26 mouse cellular contexts compared by ENCODE assay signal in the genomic region with DNA sequence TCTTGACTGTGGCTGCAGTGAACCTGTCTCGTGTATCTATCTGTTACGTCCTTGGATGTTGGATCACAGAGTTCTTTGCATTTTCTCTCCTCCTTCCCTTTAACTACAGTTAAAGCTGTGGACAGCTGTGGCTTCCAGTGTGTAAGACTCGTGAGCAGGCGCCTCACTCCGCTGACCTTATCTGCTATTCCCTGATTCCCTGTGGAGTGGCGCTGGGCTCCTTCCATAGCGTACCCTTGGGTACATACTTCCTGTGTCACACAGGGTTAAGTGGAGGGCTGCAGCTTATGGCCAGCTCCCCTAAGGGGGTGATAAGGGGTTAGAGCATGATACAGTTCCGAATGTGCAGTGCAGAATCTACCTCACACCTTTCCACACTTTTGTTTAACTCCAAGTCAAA.
DNase-seq lines count a peak whose midpoint lies in the region; ATAC-seq lines count a peak whose summit lies in the region.
"Had no signal": no experiment of that assay in that cellular context is flagged by ENCODE, and none has a peak within 500 bp of the region (broad histone marks: within the 10 kb centered on the region; RNA-seq: fewer than 3 reads in every experiment).

No protein-coding gene starts in this region.

- no peak overlapping the region for H3K27ac ChIP-seq in midbrain, embryonic 11.5 days (ENCODE audit: low read depth, low read length)
- H3K27ac ChIP-seq in midbrain, embryonic 14.5 days (replicated peaks; ENCODE audit: low read depth, low read length): no peak overlapping the region
- H3K27ac ChIP-seq in limb, embryonic 10.5 days: peak overlapping the region; percentile 54
- H3K27ac ChIP-seq: forebrain, embryonic 12.5 days; hindbrain, embryonic 10.5 days; hindbrain, embryonic 15.5 days; liver, embryonic 12.5 days; macrophage had no signal

- H3K9ac ChIP-seq in midbrain, embryonic 11.5 days (ENCODE audit: low read length): no peak overlapping the region
- no peak overlapping the region for H3K9ac ChIP-seq in midbrain, embryonic 14.5 days (replicated peaks; ENCODE audit: low read length)
- H3K9ac ChIP-seq: forebrain, embryonic 12.5 days; hindbrain, embryonic 15.5 days; liver, embryonic 12.5 days; liver, postnatal 0 days had no signal

- no peak overlapping the region for H3K4me3 ChIP-seq in midbrain, embryonic 11.5 days (ENCODE audit: low read depth, low read length)
- H3K4me3 ChIP-seq in midbrain, embryonic 14.5 days (replicated peaks; ENCODE audit: low read depth, low read length): no peak overlapping the region
- no peak overlapping the region for H3K4me3 ChIP-seq in limb, embryonic 10.5 days
- H3K4me3 ChIP-seq: erythroblast, embryonic 14.5 days; forebrain, embryonic 12.5 days; hindbrain, embryonic 10.5 days; hindbrain, embryonic 15.5 days; liver, embryonic 12.5 days had no signal

- 82% methylated on average over 8 of the region's 8 CpGs for WGBS in midbrain, embryonic 11.5 days
- WGBS in midbrain, embryonic 14.5 days: 85% methylated on average over 8 of the region's 8 CpGs
- 88% methylated on average over 8 of the region's 8 CpGs for WGBS in limb, embryonic 10.5 days

- no peak overlapping the region for H3K4me2 ChIP-seq in midbrain, embryonic 11.5 days
- H3K4me2 ChIP-seq in midbrain, embryonic 14.5 days (ENCODE audit: low read length): no peak overlapping the region
- H3K4me2 ChIP-seq: forebrain, embryonic 12.5 days; hindbrain, embryonic 15.5 days; liver, embryonic 12.5 days had no signal

- H3K4me1 ChIP-seq in midbrain, embryonic 11.5 days (ENCODE audit: control insufficient read depth, insufficient read depth, low read length): no peaks in the 10 kb centered on the region
- no peaks in the 10 kb centered on the region for H3K4me1 ChIP-seq in midbrain, embryonic 14.5 days (ENCODE audit: control insufficient read depth, insufficient read depth, low read length)
- H3K4me1 ChIP-seq in limb, embryonic 10.5 days: peaks cover 29% of the 10 kb centered on the region
- H3K4me1 ChIP-seq: forebrain, embryonic 12.5 days; hindbrain, embryonic 10.5 days; hindbrain, embryonic 15.5 days; liver, embryonic 12.5 days had no signal

- no peaks in the 10 kb centered on the region for H3K36me3 ChIP-seq in midbrain, embryonic 11.5 days (ENCODE audit: control insufficient read depth, insufficient read depth, low read length)
- H3K36me3 ChIP-seq in midbrain, embryonic 14.5 days (ENCODE audit: control insufficient read depth, insufficient read depth, low read length): no peaks in the 10 kb centered on the region
- peaks cover 7% of the 10 kb centered on the region; the same call in 1 of the 2 replicates for H3K36me3 ChIP-seq in limb, embryonic 10.5 days
- H3K36me3 ChIP-seq: hindbrain, embryonic 15.5 days; liver, embryonic 12.5 days had no signal

- no peaks in the 10 kb centered on the region for H3K9me3 ChIP-seq in midbrain, embryonic 11.5 days (ENCODE audit: control insufficient read depth, low read length)
- H3K9me3 ChIP-seq in midbrain, embryonic 14.5 days (ENCODE audit: control insufficient read depth, low read length): no peaks in the 10 kb centered on the region
- no peaks in the 10 kb centered on the region for H3K9me3 ChIP-seq in limb, embryonic 10.5 days (replicated peaks)
- H3K9me3 ChIP-seq: hindbrain, embryonic 15.5 days; liver, embryonic 12.5 days had no signal

- no peaks in the 10 kb centered on the region for H3K27me3 ChIP-seq in midbrain, embryonic 11.5 days (ENCODE audit: control insufficient read depth, insufficient read depth, low read length)
- no peaks in the 10 kb centered on the region for H3K27me3 ChIP-seq in midbrain, embryonic 14.5 days (ENCODE audit: control insufficient read depth, insufficient read depth, low read length)
- no peaks in the 10 kb centered on the region for H3K27me3 ChIP-seq in limb, embryonic 10.5 days (ENCODE audit: low read depth, poor library complexity, severe bottlenecking)
- H3K27me3 ChIP-seq: forebrain, embryonic 12.5 days; hindbrain, embryonic 15.5 days; liver, embryonic 12.5 days had no signal

- ATAC-seq in midbrain, embryonic 11.5 days (ENCODE audit: low FRiP score): no peak
- ATAC-seq in midbrain, embryonic 14.5 days (ENCODE audit: low FRiP score, low TSS enrichment): no peak
- ATAC-seq: CD4-positive, CD25-positive, alpha-beta regulatory T cell, adult 4 months; inflammation-experienced regulatory T-cells, adult 6 months; liver, embryonic 12.5 days; liver, postnatal 0 days; midbrain, embryonic 16.5 days had no signal

- DNase-seq in heart, adult 11 months: peak; percentile 62
- DNase-seq in heart, adult 9 months (ENCODE audit: low spot score in 2 of 2): no peak
- DNase-seq in midbrain, embryonic 11.5 days (ENCODE audit: low spot score, missing footprints): peak; percentile 33
- no peak for DNase-seq in midbrain, embryonic 14.5 days
- DNase-seq in limb, embryonic 10.5 days (ENCODE audit: low spot score): no peak
- no peak for DNase-seq in layer of hippocampus, postnatal 10 days (ENCODE audit: low spot score in 2 of 2)
- no peak for DNase-seq in cerebellum, adult 18-20 months
- DNase-seq: adrenal gland, postnatal 14 days; cerebellum, adult 11 months; cerebellum, adult 9-11 months; gastrocnemius, postnatal 10 days; kidney, adult 11 months; kidney, postnatal 14 days; layer of hippocampus, adult 9-11 months; liver, postnatal 0 days; right cerebral cortex, postnatal 25 days; thymus, postnatal 36 days had no signal

Comparison
In these comparisons a context has a peak if more than half of its experiments do, and no peak if none do; other contexts are left out.
1. DNase-seq: peak in heart, adult 11 months (single experiment) and midbrain, embryonic 11.5 days (single experiment); none in heart, adult 9 months (0 of 2), midbrain, embryonic 14.5 days (single experiment), limb, embryonic 10.5 days (single experiment), layer of hippocampus, postnatal 10 days (0 of 2) and cerebellum, adult 18-20 months (0 of 2).